Mouse (Mus musculus) thymus, adult 18-20 months (tissue): ENCODE results near the gene Otud5.
"Not testable (repeated sequence)": the region's sequence is repeated elsewhere in the genome, so short reads cannot be mapped to it uniquely, and the experiment has no call there.

Experiments used
- DNase-seq, 2 experiments: peaks; one replicate each; pipeline ENCODE4 v3.0.0; 2022; ENCODE audit warnings: mixed read lengths in 2 of 2

Gene Otud5

DNA sequence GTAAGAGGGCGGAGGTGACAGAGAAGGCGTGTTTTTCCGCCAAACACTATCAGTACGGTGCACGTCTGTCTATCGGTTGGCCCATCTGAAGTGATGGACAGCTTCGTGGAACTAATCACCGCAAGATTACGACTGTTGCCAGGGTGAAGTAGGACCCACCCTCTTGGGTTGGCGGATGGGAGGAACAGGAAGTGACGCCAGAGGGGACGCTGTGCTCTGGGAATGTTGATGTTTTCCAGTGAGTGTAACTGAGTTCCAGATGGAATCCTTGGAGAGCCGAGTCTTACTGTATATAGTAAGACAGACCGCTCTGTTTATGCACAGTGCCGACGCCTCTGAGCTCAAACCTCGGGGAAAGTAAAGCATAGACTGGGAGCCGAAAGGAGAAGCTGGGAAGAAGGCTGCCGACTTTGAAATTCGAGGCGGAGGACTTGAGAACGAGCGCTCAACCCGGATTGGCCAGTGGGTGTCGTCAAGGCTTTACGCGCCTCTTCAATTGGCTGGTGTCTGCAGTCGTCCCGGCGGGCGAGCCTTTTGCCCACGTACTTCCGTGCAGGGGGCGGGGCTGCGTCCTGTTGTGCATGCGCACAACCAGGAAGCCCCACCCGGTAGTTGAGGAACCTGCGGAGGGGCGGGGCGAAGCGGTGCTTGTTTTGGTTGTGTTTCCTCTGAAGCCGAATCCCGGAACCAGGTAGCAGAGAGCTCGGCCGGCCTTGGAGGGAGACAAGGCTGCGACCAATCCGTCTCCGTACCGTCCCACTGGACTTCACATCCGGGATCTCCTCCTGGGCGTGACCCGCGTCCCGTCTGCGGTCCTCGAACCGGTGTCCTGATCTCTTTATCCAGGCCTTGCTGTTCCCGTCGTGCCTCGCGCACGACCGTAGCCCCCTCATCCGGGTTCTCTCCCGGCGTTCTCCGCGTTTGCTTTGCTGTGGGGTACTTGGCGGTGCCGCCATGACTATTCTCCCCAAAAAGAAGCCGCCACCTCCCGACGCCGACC, at the start of gene Otud5:
TSS of gene Otud5 (plus strand) at position 202 of the 1,000 bp plus-strand sequence.
- peak; percentile 92 to 96 for DNase-seq

DNA sequence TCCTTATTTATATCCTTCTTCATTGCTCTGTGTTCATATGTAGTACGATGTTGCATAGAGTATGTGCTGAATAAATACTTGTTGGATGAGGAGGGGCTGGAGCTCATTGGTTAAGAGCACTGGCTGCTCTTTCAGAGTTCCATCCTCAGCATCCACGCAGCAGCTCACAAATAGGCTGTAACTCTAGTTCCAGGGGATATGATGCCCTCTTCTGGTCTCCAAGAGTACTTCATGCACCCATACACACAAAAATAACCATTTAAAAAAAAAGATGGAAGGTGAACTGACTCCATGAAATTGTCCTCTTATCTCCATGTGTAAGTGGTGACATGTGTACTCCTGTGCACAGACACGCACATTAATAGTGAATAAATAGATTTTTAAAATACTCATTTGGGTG, 47.8 kb upstream of the Otud5 start:
- no peak for DNase-seq

DNA sequence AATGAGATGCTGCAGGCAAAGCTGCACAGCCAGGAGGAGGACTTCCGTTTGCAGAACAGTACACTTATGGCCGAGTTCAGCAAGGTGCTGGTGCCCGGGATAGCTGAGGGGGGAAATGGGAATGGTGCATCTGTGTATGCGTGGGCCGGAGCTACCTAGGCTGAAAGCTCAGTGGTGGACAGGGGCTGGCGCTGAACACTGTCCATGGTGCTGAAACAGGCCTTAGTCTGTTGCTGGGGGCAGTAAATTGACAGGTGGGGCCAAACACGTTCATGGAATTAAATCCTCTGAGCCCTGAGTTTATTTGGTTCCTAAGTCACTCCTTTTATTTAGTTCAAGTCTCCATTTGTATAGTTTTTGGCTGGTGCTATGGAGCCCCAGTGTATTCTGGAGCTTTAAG, 46.1 kb upstream of the Otud5 start:
- no peak for DNase-seq

DNA sequence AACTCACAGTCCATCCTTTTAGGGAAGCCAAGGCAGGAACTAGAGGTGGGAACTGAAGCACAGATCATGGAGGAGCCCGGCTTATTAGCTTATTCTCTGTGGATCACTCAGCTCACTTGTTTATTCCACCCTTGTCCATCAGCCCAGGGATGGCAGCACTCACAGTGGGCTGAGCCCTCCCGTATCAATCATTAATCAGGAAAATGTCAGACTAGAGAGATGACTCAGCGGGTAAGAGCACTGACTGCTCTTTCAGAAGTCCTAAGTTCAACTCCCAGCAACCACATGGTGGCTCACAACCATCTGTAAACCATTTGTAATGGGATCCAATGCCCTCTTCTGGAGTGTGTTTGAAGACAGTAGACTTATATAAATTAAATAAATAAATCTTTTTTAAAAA, 43.8 kb upstream of the Otud5 start:
- no peak for DNase-seq

DNA sequence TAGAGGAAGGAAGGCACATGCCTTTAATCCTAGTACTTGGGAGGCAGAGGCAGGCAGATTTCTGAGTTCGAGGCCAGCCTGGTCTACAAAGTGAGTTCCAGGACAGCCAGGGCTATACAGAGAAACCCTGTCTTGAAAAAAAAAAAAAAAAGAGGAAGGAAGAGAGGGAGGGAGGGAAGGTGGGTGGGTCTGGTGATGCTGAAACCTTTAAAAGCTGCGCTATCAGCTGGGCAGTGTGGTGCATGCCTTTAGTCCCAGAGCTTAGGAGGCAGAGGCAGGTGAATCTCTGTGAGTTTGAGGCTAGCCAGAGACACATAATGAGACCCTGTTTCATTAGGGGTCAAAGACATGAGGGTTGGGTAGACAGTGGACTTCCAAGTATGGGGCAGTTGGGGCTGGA, 39.0 kb upstream of the Otud5 start:
- DNase-seq: not testable (repeated sequence)

DNA sequence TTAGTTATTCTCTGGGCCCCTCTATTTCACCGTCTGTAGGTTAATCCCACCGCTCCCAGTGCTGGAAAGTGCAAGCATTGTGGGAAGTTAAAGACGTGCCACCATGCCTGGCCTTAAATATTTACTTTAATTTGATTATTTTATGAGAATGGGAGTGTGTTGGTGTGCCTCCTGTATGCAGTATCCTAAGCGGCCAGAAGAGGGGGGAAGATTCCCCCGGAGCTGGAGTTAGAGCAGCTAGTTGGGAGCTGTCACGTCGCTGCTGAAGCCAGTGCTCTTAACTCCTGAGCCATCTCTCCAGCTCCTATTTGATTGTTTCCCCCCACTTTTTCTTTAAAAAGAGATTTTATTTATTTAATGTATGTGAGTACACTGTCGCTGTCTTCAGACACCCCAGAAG, 26.1 kb upstream of the Otud5 start:
- not testable (repeated sequence) for DNase-seq

DNA sequence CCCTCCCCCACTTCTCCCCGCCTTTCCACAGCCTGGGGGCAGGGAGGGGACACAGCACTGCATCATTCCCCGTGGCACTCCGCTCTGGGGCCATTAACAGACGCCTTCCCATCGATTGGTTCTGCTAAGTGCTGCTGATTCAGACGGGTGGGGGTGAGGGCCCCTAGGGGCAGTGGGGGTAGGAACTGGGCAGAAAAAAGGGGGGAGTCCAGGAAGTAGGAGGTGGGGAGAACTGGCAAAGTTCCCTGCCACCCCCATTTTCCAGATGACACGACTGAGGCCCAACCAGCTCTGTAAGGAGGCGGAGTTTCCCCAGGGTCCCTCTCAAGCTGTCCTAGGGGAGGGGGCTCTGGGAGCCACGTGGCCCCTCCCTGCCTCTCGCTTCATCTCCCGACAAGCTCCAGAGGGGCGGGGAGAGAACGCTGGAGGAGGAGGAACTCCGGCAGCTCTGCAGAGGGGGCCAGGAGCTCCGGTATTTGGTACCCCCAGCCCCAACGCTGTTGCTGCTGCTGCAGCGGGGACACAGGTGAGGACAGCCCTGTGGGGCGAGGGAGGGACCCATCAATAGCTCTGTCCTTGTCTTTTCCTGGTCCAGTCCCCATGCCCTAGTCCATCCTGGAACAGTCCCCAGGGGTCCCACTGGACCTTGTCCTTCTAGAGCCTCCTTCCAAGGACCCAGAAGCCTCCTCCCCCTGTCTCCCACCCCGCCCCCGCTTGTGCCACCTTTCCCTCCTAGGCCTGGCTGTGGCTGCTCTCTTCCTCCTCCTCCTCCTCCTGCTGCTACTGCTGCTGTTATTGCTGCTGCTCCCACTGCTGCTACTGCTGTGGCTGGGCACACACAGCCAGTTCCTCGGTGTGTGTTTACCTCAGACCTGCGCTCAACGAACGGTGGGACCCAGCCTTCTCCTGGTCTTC, 19.0 kb upstream of the Otud5 start, which contains the start of gene Kcnd1:
TSS of gene Kcnd1 (plus strand) at position 425 of the 915 bp plus-strand sequence.
- DNase-seq: no peak

DNA sequence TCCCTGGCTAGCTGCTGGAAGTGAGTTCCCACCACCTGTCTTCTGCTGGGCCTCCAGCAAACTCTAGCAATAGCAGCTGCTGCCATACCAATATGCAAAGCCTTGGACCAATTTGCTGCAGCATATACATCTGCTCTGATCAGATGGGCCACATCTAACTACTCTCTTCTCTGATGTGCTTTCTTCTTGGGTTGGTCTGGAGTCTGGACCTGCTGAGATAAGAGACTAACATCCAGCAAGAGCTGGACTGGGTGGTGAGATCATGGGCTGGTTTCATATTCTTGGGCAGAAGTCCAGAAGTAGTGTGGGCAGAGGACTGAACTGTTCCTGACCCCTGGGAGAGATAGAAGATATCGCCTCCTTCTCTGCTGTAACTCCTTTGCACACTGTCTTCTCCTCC, 4.0 kb upstream of the Otud5 start:
- DNase-seq: no peak

DNA sequence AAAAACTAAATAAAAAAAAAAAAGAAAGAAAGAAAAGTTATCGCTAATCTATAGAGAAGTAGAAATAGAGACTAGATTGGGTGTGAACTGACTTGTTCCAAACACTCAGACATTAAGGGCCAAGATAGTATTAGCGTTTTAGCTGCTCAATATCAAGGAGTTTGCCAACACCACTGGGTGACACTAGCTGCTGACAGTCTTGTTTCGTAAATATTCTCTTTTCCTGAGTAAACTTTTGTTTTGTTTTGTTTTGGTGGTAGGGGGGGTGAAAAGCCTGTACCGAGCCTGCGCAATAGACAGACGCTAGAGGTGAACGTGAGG, 362 bp upstream of the Otud5 start:
- no peak for DNase-seq

DNA sequence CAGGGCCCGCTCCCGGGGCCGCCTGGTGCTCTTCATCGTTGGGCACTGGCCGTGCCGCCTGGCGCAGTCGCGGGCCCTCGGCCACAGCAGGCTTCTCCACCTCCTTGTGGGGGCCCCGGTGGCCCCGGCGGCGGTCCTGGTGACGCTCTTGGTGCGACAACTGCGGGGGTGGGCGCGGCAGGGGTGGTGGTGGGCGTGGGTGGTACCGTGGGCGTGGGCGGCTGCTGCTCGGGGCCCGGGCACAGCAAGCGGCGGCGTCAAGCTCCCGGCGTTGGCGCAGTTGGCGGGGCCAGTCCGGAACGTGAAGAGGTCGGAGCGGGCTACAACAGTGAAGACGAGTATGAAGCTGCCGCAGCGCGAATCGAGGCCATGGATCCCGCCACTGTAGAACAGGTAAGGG, 1.2 kb downstream of the Otud5 start:
- peak; percentile 14 for DNase-seq

DNA sequence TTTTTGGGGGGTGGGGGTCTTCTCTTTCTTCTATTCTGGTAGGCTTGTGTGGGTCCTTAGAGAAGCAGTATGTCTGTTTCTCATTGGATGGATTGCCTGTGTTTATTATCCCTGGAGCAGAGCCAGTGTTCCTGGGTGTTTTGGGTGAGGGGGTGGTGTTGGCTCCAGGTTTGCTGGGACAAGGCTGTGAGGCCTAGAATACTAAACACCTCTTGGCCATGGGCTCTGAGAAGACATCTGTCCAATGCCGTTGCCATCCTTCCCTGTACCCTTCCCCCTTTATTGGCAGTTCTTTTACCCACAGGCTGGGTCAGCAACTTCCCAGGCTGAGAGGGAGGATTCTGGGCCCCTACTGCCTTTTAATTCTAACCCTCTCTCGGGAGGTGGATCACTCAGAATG, 6.7 kb downstream of the Otud5 start:
- no peak for DNase-seq

DNA sequence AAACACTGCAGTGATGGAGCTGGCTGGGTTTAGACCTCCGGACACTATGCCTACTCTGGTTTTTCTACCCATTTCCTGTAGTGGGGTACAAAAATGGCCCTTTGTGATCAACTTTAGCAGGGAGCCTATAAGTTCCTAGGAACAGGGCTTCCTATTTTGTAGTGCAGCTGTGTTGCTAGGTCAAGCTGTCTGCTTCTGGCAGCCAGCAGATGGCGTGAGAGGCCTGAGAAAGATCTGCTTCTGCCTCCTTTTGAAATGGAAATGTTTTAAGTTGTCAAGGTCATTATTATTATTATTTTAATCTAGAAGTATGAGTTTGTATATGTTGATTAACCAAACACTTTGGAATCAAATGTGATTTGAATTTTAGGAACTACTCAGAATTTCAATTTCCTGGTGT, 13.4 kb downstream of the Otud5 start:
- no peak for DNase-seq

DNA sequence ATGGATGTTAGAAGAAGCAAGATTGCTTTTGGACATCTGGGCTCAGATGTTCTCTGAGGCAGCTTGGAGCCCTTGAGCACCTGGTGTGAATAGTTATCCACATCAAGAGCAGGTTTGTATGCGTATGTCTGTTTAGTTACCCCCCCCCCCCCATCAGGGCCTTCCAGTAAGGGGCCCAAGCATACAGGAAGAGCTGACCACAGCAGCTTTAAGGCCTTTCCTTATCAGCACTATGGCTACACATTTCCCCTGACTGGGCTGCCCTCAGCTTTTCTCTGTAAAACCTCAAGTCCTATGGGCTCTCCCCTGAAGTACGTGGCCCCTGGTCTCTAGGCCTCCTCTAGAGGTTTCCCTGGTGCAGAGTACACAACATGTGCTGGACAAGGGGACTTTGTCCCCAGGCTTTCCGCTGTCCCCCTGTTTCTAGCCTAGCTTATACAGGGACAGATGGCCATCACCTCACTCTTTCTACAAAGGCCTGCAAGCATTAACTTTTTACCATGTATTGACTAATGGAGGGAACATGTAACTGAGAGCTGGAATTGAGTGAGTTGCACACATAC, 18.1 kb downstream of the Otud5 start:
- DNase-seq: no peak

DNA sequence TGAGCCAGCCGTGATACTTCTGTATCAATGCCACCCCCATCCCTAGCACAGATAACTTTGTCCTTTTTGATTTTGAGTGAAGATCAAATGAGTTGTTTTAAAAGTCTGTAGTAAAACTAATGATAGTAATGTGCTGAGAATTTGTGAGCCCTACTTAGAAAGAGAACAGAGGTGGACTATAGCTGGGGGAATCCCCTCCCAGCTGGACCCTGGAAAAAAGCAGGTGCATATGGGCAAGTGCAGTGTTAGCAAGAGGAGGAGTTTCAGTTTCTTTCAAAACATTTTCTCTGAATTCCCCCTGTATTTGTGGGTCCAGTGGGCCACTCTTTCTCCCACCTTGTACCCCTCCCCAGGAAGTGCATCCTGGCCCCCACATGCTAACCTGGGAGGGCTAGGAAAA, 22.0 kb downstream of the Otud5 start:
- no peak for DNase-seq

DNA sequence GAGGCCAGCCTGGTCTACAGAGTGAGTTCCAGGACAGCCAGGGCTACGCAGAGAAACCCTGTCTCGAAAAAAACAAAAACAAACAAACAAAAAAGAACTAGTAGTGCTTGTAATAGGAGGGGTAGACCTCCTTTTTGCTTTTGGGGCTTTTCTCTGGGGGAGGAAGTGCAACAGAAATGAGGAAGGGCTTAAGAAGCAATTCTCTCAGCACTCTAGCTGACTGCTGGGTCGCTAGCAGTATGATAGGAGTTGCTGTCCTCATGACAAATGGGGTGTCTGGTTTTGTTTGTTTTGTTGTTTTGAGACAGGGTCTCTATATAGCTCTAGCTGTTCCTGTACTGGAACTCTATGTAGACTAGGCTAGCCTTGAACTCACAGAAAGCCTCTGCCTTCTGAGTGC, 23.4 kb downstream of the Otud5 start:
- no peak for DNase-seq

DNA sequence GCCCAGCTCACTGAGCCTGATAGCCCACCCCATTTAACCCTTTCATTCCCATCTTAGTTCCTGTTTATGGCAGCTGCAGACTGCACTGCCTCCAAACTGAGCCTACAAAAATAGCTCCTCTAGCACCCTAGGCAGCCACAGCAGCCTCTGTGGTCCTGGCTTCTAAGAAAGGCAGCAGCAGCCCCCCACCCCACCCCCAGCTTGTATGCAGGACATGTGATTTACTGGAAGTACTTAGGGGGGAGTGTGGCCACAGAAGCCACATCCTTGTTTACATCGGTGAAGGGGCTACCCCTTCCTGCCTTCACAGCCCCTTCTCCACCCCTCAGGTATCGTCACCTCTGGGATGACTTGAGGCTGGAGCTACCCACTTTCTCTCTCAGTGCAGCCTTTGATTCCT, 24.2 kb downstream of the Otud5 start:
- DNase-seq: no peak

DNA sequence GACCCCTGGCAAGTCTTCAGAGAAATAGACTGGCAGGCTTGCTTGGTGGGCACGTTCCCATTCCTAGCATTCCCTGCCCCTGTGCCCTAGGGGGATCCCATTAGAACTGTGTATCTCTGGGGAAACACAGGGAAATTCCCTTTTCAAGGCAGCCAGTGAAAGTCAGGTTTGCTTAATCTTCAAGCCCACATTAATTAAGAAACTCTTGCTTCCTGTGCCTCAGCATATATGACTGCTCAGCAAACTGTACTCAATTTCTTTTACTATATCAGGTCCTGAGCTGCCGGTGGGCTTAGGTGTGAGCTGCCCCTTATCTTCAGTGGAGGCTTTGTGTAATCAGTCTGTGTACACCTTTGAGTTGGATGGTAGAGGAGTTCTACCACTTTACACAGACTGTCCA, 24.6 kb downstream of the Otud5 start:
- DNase-seq: no peak

DNA sequence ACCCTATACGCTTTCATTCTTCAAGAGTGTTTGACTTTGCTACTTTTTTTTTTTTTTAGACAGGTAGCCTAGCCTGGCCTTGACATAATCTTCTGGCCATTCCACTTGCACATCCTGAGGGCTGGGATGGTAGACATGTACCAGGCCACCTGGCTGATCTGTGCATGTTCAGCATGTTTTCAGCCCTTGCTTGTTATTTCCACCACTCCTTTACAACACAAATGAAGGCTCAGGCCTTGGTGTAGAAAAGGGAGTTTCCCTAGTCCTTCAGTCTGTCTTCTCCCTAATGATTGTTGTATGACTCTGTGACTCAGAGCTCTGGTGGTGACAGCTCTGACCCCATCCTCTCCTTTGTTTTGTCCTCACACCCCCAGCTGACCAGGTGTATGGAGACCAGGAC, 26.0 kb downstream of the Otud5 start:
- no peak for DNase-seq

DNA sequence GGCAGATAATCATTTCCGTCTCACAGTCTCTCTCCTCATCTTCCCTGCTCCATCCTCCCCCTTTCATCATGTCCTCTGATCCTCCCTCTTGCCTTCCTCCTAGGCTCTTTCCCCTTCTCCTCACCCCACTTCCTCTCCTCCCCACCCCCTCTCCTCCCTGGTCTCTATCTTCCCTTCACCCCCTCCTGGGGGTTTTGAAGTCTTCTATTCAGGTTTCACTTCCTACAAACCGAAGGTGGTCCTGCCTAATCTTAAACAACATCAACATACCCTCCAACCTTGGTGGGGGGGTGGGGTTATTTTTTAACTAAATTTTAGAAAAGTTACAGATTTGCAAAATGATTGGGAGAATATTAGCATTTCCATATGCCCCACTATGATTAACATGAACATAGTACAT, 27.3 kb downstream of the Otud5 start:
- DNase-seq: no peak

DNA sequence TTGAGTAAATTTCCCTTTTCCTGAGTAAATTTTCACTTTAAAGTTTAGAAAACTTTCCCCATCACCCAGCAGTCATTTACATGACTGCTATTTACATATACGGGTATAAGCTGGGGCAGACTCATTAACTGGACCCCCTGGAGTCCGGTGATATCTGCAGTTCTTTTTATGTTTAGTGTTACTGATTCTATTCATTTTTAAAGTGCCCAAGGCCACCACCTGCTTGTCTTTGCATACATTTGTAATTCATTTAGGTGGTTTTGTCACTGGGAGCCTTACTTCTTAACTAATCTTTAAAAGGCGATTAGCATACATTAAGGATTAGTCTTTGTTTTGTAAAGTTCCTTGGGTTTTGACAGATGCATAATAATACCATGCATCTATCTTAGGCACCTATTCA, 28.7 kb downstream of the Otud5 start:
- no peak for DNase-seq

DNA sequence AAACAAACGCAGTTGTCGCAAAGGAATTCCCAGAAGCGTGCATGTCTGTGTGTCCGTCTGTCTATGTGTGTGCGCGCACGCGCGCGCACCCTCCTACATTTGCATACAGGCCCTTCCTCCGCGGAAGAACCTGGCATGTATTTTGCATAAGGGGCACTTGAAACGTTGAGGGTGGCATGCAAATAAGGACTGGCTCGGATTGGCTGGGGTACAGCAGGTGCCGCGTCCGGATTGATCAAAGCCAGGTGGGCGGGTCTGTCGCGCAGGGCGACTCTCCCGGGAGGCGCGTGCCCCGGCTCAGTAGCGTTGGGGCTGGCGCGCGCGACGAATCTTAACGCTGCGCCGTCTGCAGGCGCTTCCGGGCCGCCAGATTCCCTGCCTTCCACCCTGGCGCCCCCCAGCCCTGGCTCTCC, 36.8 kb downstream of the Otud5 start, which contains the start of gene Pim2:
TSS of gene Pim2 (plus strand) at position 256 of the 413 bp plus-strand sequence.
- peak; percentile 81 to 89 for DNase-seq

DNA sequence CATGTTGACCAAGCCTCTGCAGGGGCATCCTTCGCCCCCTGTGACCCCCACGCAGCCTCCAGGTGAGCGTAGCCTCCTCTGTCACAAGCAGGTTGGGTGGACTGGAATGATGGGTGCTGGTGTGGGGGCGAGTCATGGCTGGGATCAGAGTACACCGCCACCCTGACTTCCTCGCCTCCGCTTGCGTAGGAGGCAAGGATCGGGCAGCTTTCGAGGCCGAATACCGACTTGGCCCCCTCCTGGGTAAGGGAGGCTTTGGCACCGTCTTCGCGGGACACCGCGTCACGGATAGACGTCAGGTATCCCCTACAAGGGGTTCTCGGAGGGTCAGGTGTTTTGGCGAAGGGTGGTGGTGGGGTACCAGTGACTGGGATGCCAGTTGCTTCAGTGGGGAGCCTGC, 37.3 kb downstream of the Otud5 start:
- no peak for DNase-seq

DNA sequence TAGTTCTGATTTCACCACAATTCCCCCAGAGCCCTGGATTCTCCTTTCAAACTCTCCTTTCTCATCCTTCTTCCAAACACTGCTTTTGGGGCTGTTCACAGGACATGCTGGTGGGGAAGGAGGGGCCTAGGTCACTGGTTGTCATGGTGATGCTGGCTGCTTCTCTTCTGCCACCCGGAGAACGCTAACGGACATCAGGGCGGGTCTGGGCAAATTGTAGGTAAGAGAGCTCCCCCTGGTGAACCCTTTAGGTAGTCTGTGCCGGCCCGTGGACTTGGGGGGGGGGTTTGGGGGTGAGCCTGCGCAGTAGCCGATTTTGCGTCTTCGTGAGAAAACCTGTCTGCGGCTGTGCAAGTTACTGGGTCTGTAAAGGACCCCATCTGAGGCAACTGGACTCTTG, 38.7 kb downstream of the Otud5 start:
- peak in 1 of 2 experiments; percentile 48 for DNase-seq
